Mouse (Mus musculus): ENCODE measurements around the gene Utrn. TPM values are rescaled to one million over a fixed set of nuclear protein-coding genes. Genes with fewer than 3 reads are reported as not detected.

Utrn gene
- total and polyA plus RNA-seq, 2 experiments from 2014 or later, result 24.6 to 25.0 TPM

DNA sequence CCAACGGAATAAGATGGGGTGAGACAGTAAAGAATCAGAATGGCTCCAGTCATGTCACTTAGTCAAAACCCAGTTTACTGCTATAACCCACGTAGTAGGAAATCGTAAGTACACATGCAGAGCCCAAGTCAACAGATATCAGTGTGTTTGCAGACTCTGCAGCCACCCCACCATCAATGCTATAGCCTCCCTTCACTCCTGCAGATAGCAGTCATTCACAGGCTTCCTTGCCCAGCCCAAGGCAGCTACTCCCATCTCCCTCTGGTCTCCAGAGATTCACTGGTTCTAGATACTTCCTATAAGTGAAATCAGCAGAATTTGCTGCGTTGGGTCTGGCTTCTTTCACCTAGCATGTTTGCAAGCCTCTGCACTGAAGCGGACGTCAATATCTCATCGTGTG, 54.8 kb downstream of the Utrn start:
- Histone ChIP-seq H3K36me3 (ENCODE audit: insufficient read depth, low read length) (no peaks in the 10 kb centered on the region), H3K27ac (no peak overlapping the region), H3K4me3 (ENCODE audit: low read length) (no peak overlapping the region), H3K9me3 (ENCODE audit: low read length) (no peaks in the 10 kb centered on the region), H3K4me2 (ENCODE audit: low read depth, low read length) (no peak overlapping the region), H3K4me1 (ENCODE audit: insufficient read depth, low read length) (peaks cover 4% of the 10 kb centered on the region), H3K27me3 (ENCODE audit: insufficient read depth, low read length) (no peaks in the 10 kb centered on the region), H3K9ac (replicated peaks; ENCODE audit: low read length) (no peak overlapping the region)
- 90% methylated on average over 7 of the region's 7 CpGs for WGBS
- ATAC-seq, result no peak
- no peak for DNase-seq (ENCODE audit: low spot score)
- TF ChIP-seq CTCF (IDR thresholded peaks at IDR 0.05; ENCODE audit: low read depth), result no peak

DNA sequence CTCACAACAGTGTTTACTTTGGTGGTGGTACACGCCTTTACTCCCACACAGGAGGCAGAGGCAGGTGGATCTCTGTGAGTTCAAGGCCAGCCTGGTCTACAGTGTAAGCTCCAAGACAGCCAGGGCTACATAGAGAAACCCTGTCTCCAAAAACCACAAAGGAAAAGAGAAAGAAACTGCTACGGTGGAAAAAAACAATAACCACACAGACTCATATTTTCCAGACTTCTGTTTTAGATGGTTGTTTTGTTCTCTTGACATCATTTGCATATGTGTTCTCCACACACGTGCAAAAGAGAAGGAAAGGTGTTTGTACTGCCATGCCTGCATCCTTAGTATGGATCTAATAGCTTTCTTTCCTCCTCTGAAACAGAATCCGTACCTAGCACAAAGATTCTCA, 55.3 kb downstream of the Utrn start:
- WGBS, result 89% methylated on average over 4 of the region's 4 CpGs
- no peak for DNase-seq (ENCODE audit: low spot score)
- no peak overlapping the region for H3K9ac ChIP-seq (replicated peaks; ENCODE audit: low read length)
- H3K27me3 ChIP-seq (ENCODE audit: insufficient read depth, low read length), result no peaks in the 10 kb centered on the region
- H3K4me3 ChIP-seq (ENCODE audit: low read length), result no peak overlapping the region
- H3K4me1 ChIP-seq (ENCODE audit: insufficient read depth, low read length), result peaks cover 4% of the 10 kb centered on the region
- ATAC-seq, result no peak
- H3K4me2 ChIP-seq (ENCODE audit: low read depth, low read length), result no peak overlapping the region
- no peaks in the 10 kb centered on the region for H3K36me3 ChIP-seq (ENCODE audit: insufficient read depth, low read length)
- no peak overlapping the region for H3K27ac ChIP-seq
- TF ChIP-seq CTCF (IDR thresholded peaks at IDR 0.05; ENCODE audit: low read depth), result no peak
- H3K9me3 ChIP-seq (ENCODE audit: low read length), result no peaks in the 10 kb centered on the region

- 63% methylated on average over 12 of the region's 12 CpGs for WGBS
- Histone ChIP-seq H3K9ac (replicated peaks; ENCODE audit: low read length) (no peak overlapping the region), H3K36me3 (ENCODE audit: insufficient read depth, low read length) (no peaks in the 10 kb centered on the region), H3K4me3 (ENCODE audit: low read length) (no peak overlapping the region), H3K9me3 (ENCODE audit: low read length) (no peaks in the 10 kb centered on the region), H3K4me2 (ENCODE audit: low read depth, low read length) (no peak overlapping the region), H3K4me1 (ENCODE audit: insufficient read depth, low read length) (peaks cover 4% of the 10 kb centered on the region), H3K27me3 (ENCODE audit: insufficient read depth, low read length) (no peaks in the 10 kb centered on the region), H3K27ac (peak overlapping the region; percentile 58)
- TF ChIP-seq CTCF (IDR thresholded peaks at IDR 0.05; ENCODE audit: low read depth), result no peak
- ATAC-seq, result no peak
- no peak for DNase-seq (ENCODE audit: low spot score)
Observed at GRCm38 (mm10) chr10:12813211-12813811, 55.9 kb downstream of the Utrn start.

- DNase-seq (ENCODE audit: low spot score) (no peak), ATAC-seq (no peak)
- Histone ChIP-seq H3K27ac (no peak overlapping the region), H3K4me1 (ENCODE audit: insufficient read depth, low read length) (peaks cover 4% of the 10 kb centered on the region), H3K4me3 (ENCODE audit: low read length) (no peak overlapping the region), H3K9ac (replicated peaks; ENCODE audit: low read length) (no peak overlapping the region), H3K27me3 (ENCODE audit: insufficient read depth, low read length) (no peaks in the 10 kb centered on the region), H3K9me3 (ENCODE audit: low read length) (no peaks in the 10 kb centered on the region), H3K4me2 (ENCODE audit: low read depth, low read length) (0 out of 2 replicates have a peak overlapping the region, but pooled peaks have one; percentile 2), H3K36me3 (ENCODE audit: insufficient read depth, low read length) (no peaks in the 10 kb centered on the region)
- no peak for TF ChIP-seq CTCF (IDR thresholded peaks at IDR 0.05; ENCODE audit: low read depth)
- WGBS, result 82% methylated on average over 5 of the region's 5 CpGs
Observed at GRCm38 (mm10) chr10:12812680-12813079, 56.5 kb downstream of the Utrn start.

DNA sequence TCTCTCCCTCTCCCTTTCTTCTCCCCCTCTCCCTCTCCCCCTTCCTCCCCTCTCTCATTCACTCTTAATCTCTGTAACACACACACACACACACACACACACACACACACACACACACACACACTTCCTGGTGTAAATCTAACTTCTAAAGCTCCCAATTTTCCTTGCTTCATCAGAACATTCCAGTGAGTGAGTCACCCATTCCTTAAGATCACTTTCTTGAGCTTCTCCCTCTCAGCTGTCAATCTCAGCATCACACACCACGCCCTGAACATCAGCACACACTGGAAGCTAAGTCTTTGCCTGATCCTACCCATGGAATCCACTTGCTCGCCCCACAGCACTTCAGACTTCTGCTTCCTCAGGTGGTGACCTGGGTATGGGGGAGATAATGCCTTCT, 58.3 kb downstream of the Utrn start:
- 88% methylated on average over 2 of the region's 2 CpGs for WGBS
- no peaks in the 10 kb centered on the region for H3K36me3 ChIP-seq (ENCODE audit: insufficient read depth, low read length)
- no peaks in the 10 kb centered on the region for H3K27me3 ChIP-seq (ENCODE audit: insufficient read depth, low read length)
- no peak for DNase-seq (ENCODE audit: low spot score)
- no peak for ATAC-seq
- H3K4me2 ChIP-seq (ENCODE audit: low read depth, low read length), result no peak overlapping the region
- peaks cover 3% of the 10 kb centered on the region; the same call in 1 of the 2 replicates for H3K4me1 ChIP-seq (ENCODE audit: insufficient read depth, low read length)
- H3K9me3 ChIP-seq (ENCODE audit: low read length), result no peaks in the 10 kb centered on the region
- H3K9ac ChIP-seq (replicated peaks; ENCODE audit: low read length), result no peak overlapping the region
- TF ChIP-seq CTCF (IDR thresholded peaks at IDR 0.05; ENCODE audit: low read depth), result no peak
- H3K27ac ChIP-seq, result no peak overlapping the region
- no peak overlapping the region for H3K4me3 ChIP-seq (ENCODE audit: low read length)

GRCm38 (mm10) chr10:12809702-12810101, 59.5 kb downstream of the Utrn start:
- Histone ChIP-seq H3K9me3 (ENCODE audit: low read length) (no peaks in the 10 kb centered on the region), H3K4me1 (ENCODE audit: insufficient read depth, low read length) (peaks cover 3% of the 10 kb centered on the region; the same call in 1 of the 2 replicates), H3K27me3 (ENCODE audit: insufficient read depth, low read length) (no peaks in the 10 kb centered on the region), H3K4me2 (ENCODE audit: low read depth, low read length) (no peak overlapping the region), H3K9ac (replicated peaks; ENCODE audit: low read length) (no peak overlapping the region), H3K27ac (no peak overlapping the region), H3K4me3 (ENCODE audit: low read length) (no peak overlapping the region), H3K36me3 (ENCODE audit: insufficient read depth, low read length) (no peaks in the 10 kb centered on the region)
- no peak for ATAC-seq
- no peak for DNase-seq (ENCODE audit: low spot score)
- no peak for TF ChIP-seq CTCF (IDR thresholded peaks at IDR 0.05; ENCODE audit: low read depth)
- WGBS, result 86% methylated on average over 3 of the region's 3 CpGs

GRCm38 (mm10) chr10:12808467-12808866, 60.7 kb downstream of the Utrn start:
- Histone ChIP-seq H3K9me3 (ENCODE audit: low read length) (no peaks in the 10 kb centered on the region), H3K9ac (replicated peaks; ENCODE audit: low read length) (no peak overlapping the region), H3K4me1 (ENCODE audit: insufficient read depth, low read length) (0 out of 2 replicates have a peak, but pooled peaks cover 3% of the 10 kb centered on the region), H3K27ac (no peak overlapping the region), H3K27me3 (ENCODE audit: insufficient read depth, low read length) (no peaks in the 10 kb centered on the region), H3K4me2 (ENCODE audit: low read depth, low read length) (no peak overlapping the region), H3K4me3 (ENCODE audit: low read length) (no peak overlapping the region), H3K36me3 (ENCODE audit: insufficient read depth, low read length) (no peaks in the 10 kb centered on the region)
- no peak for TF ChIP-seq CTCF (IDR thresholded peaks at IDR 0.05; ENCODE audit: low read depth)
- ATAC-seq, result no peak
- WGBS, result 87% methylated on average over 4 of the region's 4 CpGs
- no peak for DNase-seq (ENCODE audit: low spot score)
